Mouse (Mus musculus): ENCODE measurements at regions not wholly inside any gene's neighbourhood (a gene's known extent, or its start where the extent isn't known, plus 50 kb on each side); places are given as distances from the start of the nearest gene placed in this dataset.

DNA sequence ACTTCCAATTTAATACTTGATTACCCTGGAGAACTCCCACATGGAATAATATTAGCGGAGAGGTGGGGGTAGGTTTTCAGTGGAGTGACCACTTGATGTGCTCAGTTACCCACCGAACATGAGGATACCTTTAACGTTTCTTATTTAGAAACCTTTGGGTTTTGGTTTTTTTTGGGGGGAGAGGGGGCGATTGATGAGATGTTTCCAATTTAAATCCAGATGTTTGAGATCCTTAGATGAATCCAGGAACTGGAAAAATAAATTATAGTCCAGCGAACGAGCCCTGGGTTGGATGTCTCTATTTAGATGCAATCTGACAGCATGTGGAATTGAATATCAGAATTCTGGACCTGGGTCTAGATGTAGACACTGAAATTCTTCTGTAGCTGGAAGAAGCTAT lies 393.4 kb downstream of the Cd83 start:
- DNase-seq (ENCODE audit: low read depth, low spot score), result no peak

DNA sequence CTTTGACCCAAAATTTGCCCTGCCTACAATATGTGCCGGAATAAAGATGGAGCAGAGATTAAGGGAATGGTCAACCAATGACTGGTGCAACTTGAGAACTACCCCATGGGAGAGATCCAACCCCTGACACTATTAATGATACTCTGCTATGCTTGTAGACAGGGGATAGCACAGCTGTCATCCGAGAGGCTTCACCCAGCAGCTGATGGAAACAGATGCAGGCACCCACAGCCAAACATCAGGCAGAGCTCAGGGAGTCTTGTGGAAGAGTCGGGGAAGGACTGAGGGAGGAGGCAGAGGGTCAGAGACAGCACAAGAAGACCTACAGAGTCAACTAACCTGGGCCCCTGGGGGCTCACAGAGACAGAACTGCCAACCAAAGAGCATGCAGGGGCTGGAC lies 395.8 kb downstream of the Cd83 start:
- no peak for DNase-seq (ENCODE audit: low read depth, low spot score)

DNA sequence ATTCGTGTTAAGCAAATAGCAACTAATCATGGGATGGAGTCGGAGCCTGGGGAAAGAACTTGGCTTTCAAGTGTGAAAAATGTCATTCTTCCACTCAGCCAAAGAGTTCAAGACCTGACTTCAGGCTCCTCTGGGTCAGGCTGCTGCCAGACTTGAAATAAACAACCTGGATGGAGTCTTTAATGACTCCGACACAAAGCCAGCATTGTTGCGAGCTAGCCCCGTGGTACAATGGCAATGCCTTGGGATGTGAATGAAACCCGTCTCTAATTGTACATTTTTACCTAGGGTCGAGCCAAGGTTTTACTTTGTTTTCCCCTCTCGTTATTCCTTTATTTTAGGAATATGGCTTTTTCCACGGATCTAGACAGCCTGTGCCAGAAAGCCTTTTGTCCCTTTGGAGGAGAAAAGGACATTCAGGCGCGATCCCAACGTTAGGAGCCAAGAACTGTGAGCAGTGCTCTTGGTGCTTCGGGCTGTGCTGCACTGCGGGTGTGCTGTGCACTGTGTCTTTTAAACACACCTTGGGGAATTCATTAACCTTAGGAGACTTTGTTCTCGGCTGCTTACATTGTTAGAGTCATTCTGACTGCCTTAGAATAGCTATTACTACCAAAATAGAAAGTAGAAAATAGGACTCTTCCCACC lies 398.1 kb downstream of the Cd83 start:
- DNase-seq (ENCODE audit: low read depth, low spot score), result no peak

DNA sequence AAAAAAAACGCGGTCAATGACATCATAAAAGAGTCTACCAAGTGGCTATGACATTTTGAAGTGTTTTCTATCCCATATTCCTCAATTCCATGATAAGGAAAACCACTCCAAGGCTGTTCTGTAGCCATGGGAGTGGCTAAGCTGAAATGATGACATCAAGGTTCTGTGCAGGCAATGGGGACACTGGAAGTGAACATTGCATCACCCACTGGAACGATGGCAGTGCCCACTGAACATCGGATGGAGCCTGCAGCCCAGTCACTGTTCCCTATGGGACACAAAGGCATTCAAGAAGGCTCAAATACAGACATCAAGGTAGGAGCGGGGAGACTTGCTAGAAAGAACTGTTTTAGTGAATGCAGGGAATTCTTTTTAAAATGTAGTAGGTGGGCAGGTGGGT lies 410.8 kb downstream of the Cd83 start:
- no peak for DNase-seq (ENCODE audit: low read depth, low spot score)

DNA sequence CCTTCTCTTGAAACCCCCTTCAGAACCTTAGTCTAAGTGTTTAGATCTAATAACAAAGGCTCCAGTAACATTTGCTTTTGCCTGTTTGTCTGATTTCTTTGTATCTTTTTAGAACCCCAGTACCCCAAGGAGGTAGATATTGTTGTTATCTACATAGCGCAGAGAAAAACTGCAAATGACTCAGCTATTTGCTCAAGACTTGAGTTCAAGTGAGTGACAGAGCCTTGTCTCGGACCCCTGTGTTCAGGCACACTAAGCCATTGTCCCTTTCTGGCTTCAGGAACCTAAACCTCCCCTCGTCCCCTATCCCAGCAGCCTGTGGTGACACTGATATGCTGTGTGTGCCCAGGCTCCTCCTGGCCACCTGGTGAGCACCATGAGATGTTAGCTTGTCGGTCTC lies 421.5 kb downstream of the Cd83 start:
- DNase-seq (ENCODE audit: low read depth, low spot score), result no peak

DNA sequence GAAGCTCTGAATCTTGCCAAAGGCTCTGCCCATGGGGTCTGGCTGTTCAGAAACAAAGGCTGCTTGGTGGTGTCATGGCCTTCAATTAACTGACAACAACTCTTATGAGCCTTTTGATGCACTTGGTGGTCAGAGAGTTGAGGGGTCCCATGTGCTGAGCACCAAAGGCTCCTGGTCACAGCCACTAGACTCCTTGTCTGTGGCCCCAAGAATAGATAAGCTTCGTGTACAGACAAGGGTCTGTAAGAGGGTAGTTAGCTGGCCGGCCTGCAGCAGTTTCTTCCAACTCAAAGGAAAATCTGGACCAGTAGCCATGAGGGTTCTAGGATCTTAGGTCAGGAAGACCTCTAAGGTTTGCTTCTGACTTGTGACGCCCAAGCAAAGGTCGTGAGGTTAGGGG lies 421.9 kb downstream of the Cd83 start:
- DNase-seq (ENCODE audit: low read depth, low spot score), result no peak

DNA sequence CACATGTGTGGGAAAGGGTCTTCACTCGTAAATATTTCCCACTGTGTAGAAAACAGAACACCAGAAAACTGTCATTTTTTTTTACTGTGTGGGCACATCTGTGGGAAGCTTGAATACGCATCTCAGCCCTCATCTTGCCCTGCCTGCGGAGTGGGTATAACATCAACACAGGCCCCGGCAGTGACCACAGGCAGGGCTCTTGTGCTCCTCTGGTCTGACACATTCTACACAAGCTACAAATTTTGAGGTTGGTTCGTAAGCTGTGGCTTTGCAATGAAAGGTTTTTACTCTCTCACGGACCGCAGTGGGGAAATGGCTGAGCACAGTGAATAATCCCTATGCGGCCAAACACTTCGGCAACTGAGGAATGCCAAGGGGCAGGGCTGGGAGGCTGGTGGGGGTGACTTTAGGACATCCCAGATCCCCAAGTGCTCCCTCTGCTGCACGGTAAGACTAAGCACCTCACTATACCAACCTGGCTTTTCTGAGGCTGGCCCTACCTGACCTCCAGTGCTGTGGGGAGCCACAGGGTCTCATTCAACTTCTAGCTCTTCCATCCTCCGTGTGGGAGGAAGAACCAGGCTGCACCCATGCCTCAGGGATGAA lies 422.9 kb downstream of the Cd83 start:
- no peak for DNase-seq (ENCODE audit: low read depth, low spot score)

DNA sequence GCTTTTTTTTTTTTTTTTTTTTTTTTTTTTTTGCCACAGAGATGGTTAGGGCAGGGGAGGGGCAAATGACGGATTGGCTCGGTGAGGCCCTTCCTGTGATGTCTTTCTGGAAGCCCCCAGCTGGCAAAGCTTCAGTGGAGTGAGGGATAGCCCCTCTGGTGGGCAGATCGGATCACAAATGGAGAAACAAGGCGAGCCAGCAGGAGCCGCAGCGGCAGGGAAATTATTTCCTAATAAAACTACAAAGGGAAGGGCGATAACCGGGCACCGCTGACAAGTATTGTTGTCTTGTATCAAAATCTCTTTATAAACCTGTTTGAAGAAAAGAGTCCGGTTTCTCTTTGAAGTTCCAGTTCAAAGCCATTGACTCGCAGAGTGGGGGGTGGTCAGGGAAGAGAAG lies 424.5 kb downstream of the Cd83 start:
- no peak for DNase-seq (ENCODE audit: low read depth, low spot score)

DNA sequence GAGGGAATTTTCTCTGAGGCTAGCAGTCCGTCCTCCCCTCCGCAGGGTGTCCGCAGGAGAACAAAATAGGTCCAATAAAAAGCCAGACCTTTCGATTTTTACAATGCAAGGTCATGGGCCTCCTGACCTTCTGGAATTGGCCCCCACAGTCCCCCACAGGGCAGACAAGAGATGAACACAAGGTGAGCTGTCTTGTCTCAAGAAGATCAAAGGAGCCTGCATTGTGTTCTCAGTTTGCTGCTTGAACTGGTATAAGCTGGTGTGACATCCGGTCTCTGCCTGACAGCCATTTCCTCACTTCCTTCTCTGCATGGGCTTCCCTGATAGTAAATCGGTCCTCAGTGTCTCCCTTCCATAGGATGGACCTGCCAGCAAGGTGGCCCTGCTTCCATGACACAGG lies 425.5 kb downstream of the Cd83 start:
- no peak for DNase-seq (ENCODE audit: low read depth, low spot score)

DNA sequence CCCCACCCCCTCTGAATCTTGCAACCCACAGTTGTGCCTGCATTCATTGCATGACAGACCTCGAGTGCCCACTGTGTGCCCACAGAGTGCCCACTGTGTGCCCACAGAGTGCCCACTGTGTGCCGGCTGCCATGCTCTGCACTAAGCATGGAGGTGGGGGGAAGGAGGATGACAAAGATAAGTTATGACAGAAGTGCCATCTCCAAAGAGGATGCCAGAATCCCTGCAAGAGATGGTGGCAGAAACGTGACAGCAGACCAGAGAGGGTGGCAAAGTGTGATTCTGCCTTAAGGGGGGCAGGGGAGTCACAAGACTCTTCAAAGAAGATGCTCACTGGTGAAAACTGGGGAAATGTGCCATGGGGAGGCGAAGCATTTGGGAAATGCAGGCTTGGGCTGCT lies 427.8 kb downstream of the Cd83 start:
- no peak for DNase-seq (ENCODE audit: low read depth, low spot score)

DNA sequence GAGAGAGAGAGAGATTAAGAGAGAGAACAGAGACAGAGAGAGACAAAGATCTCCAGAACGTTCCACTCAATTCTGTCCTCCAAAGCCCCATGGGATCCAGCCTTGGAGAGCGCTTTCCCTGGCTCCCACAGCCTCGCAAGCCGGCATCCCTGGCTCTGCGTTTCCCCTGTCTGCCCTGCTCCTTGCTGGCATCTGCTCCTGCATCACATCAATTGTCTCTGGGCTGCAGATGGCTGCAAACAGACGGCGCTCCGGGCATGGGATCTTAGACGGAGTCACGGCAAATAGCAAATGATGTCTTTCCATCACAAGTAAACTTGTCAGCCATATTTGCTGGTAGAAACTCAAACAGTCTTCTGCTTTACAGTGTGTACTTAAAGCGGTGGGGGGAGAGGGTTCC lies 428.4 kb downstream of the Cd83 start:
- DNase-seq (ENCODE audit: low read depth, low spot score), result no peak

DNA sequence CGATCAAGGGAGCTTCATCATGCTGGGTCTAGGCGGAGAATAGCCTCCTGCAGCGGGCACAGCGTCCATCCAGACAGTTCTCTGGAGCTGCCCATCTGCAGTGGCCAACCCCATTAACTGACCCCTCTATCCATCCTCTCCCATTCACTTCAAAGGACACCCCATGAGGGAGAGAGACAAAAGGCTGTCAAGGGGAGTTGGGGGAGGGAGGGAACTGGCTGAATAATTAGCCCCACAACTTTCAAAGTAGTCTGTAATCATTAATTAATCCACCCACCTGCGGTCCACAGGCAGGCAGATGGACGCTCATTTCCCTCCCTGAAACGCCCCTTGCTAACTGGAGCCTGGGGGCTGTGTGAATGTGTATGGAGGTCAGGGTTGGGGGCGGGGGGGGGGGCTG lies 433.7 kb downstream of the Cd83 start:
- DNase-seq (ENCODE audit: low read depth, low spot score), result no peak

DNA sequence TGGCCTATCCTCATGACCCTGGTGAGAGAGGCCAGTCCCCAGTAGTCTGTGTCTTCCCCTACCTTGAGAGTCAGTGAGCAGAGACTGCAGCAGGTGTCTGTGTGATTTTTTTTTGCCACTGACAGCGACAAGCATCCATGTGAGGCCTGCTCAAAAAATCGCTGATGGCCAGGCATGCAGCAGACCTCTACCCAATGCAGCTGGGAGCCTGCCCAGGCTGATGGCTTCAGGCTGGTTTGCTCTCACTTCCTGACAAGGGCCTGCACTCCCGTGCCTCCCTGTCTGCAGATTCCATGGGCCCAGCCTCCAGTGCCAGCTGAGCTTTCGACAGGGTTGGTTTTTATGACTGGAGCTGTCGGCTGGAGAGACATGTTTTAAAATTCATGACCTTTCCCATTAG lies 437.1 kb downstream of the Cd83 start:
- no peak for DNase-seq (ENCODE audit: low read depth, low spot score)

DNA sequence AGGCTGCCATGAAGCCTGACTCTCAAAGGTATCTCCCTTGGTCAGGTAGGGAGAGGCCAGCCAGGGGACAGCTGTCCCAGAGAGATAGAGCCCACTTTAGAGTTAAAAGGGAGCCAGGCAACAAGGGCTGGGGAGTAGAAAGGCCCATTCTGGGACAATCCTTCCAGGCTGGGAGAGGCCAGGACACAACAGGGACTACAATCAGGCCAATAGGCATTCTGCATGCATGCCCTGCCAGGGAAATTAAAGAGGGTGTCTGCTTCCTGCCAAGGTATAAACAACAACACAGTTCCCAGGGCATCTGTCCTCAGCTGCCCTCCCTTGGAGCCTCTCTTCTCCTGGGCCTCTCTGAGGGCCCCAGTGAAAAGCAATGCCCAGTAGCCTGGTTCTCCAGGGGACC lies 437.8 kb downstream of the Cd83 start:
- DNase-seq (ENCODE audit: low read depth, low spot score), result no peak

DNA sequence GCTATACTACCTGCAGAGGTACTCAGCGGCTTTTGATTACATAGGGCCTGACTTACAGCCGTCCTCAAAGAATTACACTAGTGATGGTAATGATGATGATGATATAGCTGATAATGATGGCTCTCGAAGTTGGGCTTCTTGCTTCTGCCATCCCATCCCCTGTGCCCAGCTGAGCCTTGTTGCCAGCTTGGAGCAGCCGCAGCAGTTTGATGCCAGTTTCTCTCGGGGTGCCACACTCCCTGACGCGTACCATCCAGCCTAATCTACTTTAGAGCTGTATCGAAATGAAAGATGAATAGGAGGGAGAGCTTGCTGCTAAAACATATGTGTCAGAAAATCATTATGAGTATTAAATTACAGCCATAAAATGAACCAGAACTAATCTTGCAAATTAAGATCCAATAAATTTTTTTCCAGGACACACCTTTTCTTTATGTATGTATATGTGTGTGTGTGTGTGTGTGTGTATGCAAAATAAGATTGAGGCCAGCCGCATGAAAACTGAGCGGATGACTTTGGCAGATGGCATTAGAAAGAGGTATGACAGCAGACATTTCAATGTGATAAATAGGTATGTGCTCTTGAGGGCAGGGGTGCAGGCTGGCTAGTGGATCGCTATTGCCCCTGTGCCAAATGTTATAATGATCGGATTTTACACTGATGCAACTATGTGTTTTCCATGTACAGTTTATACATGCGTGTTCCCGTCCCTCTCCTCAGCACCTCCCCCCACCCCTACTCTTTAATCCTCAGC lies 443.3 kb downstream of the Cd83 start:
- no peak for DNase-seq (ENCODE audit: low read depth, low spot score)

DNA sequence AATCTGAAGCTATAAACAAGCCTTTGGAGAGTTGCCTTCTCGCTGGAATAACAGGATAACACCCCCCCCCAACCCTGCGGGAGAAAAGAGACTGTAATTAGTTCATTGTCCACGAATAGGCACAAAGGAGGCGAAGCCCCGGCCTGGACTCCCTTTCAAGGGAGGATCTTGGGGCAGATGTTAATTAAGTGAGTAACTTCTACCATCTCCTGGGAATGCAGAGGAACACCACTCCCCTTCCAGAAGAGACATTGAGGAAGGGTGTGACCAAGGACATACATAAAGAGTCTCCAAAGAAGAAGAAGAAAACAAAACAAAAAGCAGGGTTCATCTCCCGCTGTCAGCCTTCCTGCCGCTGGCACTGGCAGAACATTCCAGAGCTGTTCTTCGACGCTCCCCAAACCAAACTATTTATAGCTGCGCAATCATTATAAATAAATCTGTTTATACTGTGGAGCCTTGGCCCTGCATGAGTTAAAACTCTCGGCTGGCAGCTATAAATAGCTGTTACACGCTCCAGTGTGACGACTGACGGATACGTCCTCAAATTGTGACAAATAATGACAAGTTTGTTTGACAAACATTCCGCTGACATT lies 444.1 kb downstream of the Cd83 start:
- DNase-seq (ENCODE audit: low read depth, low spot score), result no peak

DNA sequence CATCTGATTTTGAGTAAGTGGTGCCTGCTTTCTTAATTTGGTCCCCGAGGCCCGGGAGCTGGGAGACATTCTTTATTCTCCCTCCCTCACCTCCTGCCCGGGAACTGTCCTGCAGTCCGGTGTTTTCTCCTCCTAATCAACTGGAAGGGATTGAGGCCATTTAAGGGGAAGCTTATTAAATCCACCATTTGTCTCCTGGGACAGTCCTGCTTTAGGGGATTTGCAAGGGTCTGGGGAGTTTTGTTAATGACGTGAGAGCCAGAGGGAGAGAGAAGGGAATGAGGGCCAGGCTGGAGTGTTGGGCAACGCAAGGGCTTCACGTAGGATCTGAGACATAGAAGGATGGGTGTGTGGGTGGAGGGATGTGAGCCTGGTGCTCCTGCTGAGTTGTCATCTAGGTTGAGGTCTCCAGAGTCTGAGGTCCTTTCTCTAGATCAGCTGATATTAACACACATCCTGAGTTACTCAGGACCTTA lies 444.6 kb downstream of the Cd83 start:
- no peak for DNase-seq (ENCODE audit: low read depth, low spot score)

DNA sequence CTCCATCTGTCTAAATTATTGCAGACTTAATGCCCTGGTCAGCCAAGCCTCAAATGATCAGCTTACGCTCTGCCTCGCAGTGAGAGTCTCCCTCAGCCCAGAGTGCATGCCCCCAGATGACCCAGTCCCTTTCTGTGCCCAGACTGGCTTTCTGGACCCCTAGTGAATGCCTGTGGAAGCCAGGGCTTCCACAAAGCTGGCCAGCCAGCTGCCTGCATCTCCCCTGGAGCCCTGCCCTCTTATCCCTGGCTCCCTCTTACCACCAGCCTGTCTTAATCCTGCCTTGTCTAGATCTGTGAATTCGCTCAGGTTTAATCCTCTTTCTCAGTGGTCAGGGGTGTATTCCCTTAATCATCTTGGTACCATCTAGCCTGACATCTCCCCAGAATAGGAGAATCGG lies 446.8 kb downstream of the Cd83 start:
- no peak for DNase-seq (ENCODE audit: low read depth, low spot score)

DNA sequence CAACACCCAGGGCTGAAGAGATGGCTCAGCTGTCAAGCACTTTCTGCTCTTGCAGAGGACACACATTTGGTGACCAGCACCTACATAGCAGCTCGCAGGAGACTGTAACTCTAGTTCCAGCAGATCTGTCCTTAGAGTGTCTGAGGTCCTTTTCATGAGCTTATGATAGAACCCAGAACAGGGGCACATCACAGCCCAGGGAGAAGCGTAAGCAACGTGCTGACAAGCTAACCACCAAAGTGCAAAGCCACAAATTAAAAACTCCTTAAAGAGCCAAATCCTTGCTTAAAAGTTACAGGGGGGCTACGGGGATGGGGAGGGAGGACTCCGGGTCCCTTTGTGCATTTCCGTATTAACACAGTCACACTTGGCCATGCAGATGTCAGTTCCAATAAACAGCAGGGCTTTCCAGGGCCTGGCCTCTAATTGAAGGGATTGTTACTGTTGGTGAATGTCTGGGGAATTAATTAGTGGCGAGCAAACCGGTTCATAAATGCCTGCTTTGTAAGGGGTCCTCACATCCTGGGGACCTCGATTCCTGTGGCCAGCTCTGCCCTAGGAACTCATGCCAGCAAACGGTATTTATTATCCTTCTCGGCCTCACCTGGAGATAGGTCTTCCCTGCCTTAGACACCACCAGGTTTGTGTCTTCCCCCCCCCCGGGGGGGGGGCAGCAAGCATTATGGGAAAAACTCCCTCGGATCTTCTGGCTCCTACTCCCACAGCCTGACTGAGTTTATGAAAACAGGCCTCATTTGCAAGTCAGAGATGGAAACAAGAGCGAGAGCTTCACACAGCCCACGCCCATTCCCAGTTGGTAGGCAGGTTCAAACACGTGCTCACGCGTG lies 447.5 kb downstream of the Cd83 start:
- no peak for DNase-seq (ENCODE audit: low read depth, low spot score)

DNA sequence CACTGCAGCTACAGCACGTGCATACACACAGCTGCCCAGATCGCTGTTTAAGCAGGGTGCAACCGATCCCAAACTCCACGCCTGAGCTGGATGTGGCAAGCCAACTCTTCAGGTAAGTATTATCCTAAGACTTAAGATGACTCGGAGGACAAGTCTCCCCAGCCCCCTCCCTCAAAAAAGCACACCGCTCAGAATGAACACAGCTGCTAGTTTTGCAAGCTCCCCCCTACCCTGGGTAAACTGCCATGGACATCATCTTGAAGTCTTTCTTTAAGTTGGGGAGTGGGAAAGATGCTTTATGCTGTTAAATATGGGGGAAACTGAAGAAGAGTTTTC lies 448.1 kb downstream of the Cd83 start:
- no peak for DNase-seq (ENCODE audit: low read depth, low spot score)

DNA sequence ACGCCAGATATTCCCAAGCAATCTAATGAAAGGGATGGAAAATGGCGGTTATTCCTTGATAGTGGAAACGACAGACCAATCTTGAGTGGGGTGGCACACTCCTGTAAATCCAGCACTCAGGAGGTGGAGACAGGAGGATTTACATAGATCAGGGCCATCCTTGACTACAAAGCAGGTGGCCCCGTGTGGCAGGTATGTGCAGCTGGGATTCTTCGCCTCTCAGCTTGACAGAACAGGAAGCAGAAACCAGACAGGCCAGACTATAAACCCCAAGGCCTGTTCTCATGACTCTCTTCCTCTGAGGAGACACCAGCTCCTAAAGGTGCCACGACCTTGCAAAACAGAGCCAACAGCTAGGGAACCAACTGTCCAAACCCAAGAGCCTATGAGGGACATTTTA lies 449.7 kb downstream of the Cd83 start:
- DNase-seq (ENCODE audit: low read depth, low spot score), result no peak

DNA sequence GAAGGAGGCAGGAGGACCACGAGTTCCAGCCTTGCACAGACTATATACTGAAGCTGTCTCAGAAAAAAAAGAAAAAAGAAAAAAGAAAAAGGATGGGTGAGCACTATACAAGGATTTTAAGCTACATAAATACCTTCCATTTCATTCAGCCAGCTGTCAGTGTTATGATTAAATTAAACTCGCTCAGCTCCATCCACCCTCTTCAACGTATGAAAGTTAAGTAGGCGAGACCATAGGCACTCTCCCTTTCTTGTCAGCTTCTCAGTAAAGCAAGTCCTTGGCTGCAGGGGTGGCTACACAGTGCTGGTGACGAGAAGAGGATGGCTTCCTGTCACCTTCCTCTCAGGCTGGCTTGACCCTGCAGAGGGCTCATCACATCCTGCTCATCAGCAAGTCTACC lies 450.7 kb downstream of the Cd83 start:
- DNase-seq (ENCODE audit: low read depth, low spot score), result no peak

Measured in embryo, embryonic 11.5 days (tissue).